Mouse (Mus musculus) CH12.LX (cell line): ENCODE results near the gene Mrps17. TPM values are rescaled to one million over a fixed set of nuclear protein-coding genes. Genes with fewer than 3 reads are reported as not detected.

Experiments
- DNase-seq: peaks from one replicate; pipeline ENCODE4 v3.0.0-alpha.2; 2013; ENCODE audit errors: extremely low read depth
- H3K27ac ChIP-seq: 2 replicates; pipeline ENCODE4 v1.5.1; 2012; ENCODE audit warnings: low read depth, mild to moderate bottlenecking, control low read depth, moderate library complexity; ENCODE audit not compliant: insufficient read depth
- H3K27me3 ChIP-seq: replicated peaks from 2 replicates; pipeline ENCODE3; 2012; ENCODE audit warnings: inconsistent platforms
- H3K36me3 ChIP-seq, 2 experiments: replicated peaks in 1 of 2; 2 replicates each; pipeline versions ENCODE3 to v1.6.1; 2012; ENCODE audit warnings: inconsistent platforms in 1 of 2, low read length in 1 of 2, mild to moderate bottlenecking in 1 of 2, mixed read lengths in 1 of 2, moderate library complexity in 1 of 2; ENCODE audit not compliant: control insufficient read depth in 1 of 2, insufficient read depth in 1 of 2
- H3K4me1 ChIP-seq, 2 experiments: 2 replicates each; pipeline ENCODE4 v1.6.1; 2012; ENCODE audit warnings: inconsistent platforms in 1 of 2, moderate library complexity in 1 of 2; ENCODE audit not compliant: insufficient read depth in 2 of 2, control insufficient read depth in 1 of 2
- H3K4me2 ChIP-seq: 2 replicates; pipeline ENCODE4 v1.6.1; 2012; ENCODE audit warnings: low read depth, mild to moderate bottlenecking, control low read depth; ENCODE audit not compliant: poor library complexity, insufficient read depth, severe bottlenecking
- H3K4me3 ChIP-seq, 3 experiments: fragments of 150-350 bp in 1 of 3; sonication (generic) in 1 of 3; replicated peaks in 1 of 3; 2 replicates each; pipeline versions ENCODE3 to v1.5.1; 2011 to 2012; ENCODE audit warnings: low read depth in 2 of 3, low read length in 2 of 3, mild to moderate bottlenecking in 2 of 3, moderate library complexity in 2 of 3, control low read depth in 1 of 3, improper control_type of control experiment in 1 of 3, inconsistent platforms in 1 of 3, mixed read lengths in 1 of 3; ENCODE audit not compliant: poor library complexity in 1 of 3
- H3K79me2 ChIP-seq: replicated peaks from 2 replicates; pipeline ENCODE4 v1.6.1; 2012; ENCODE audit warnings: mild to moderate bottlenecking, moderate library complexity; ENCODE audit not compliant: control insufficient read depth, poor library complexity, insufficient read depth, severe bottlenecking; ENCODE audit errors: extremely low read depth
- H3K9ac ChIP-seq: 2 replicates; pipeline ENCODE4 v1.6.1; 2012; ENCODE audit warnings: low read depth, mild to moderate bottlenecking, control low read depth, moderate library complexity; ENCODE audit not compliant: insufficient read depth
- H3K9me3 ChIP-seq: replicated peaks from 2 replicates; pipeline ENCODE3; 2012; ENCODE audit warnings: low read length, inconsistent platforms, mixed read lengths
- BHLHE40 ChIP-seq: IDR thresholded peaks from 2 replicates; pipeline ENCODE4 v1.6.1; 2011; ENCODE audit warnings: mild to moderate bottlenecking, low read depth, low read length, improper control_type of control experiment
- CHD1 ChIP-seq: IDR thresholded peaks from 2 replicates; pipeline ENCODE4 v1.6.1; 2012; ENCODE audit warnings: low read depth, low read length, improper control_type of control experiment, inconsistent platforms
- CHD2 ChIP-seq: IDR thresholded peaks from 2 replicates; pipeline ENCODE4 v1.6.1; 2011; ENCODE audit warnings: low read length, improper control_type of control experiment
- CTCF ChIP-seq, 2 experiments: IDR thresholded peaks in 1 of 2; conservative IDR thresholded peaks in 1 of 2; 2 replicates each; pipeline ENCODE4 v1.5.1; 2011 to 2012; ENCODE audit warnings: low read depth in 2 of 2, low read length in 2 of 2, improper control_type of control experiment in 1 of 2, inconsistent platforms in 1 of 2, mild to moderate bottlenecking in 1 of 2, moderate library complexity in 1 of 2
- ELF1 ChIP-seq: IDR thresholded peaks from 2 replicates; pipeline ENCODE4 v1.6.1; 2014; ENCODE audit warnings: low read depth, mild to moderate bottlenecking, inconsistent platforms, low read length, improper control_type of control experiment
- EP300 ChIP-seq: IDR thresholded peaks from 2 replicates; pipeline ENCODE4 v1.6.1; 2011; ENCODE audit warnings: low read length, improper control_type of control experiment
- ETS1 ChIP-seq: conservative IDR thresholded peaks from 2 replicates; pipeline ENCODE4 v1.6.1; 2012; ENCODE audit warnings: low read depth, mild to moderate bottlenecking, inconsistent platforms, low read length, improper control_type of control experiment, moderate library complexity
- GABPA ChIP-seq: IDR thresholded peaks from 2 replicates; pipeline ENCODE4 v1.6.1; 2012; ENCODE audit warnings: low read depth, low read length, improper control_type of control experiment, inconsistent platforms; ENCODE audit not compliant: insufficient replicate concordance
- HCFC1 ChIP-seq: IDR thresholded peaks from 2 replicates; pipeline ENCODE4 v1.6.1; 2012; ENCODE audit warnings: low read depth, mild to moderate bottlenecking, inconsistent platforms, low read length, improper control_type of control experiment
- IRF4 ChIP-seq: IDR thresholded peaks from 2 replicates; pipeline ENCODE4 v1.6.1; 2014; ENCODE audit warnings: low read depth, mild to moderate bottlenecking, inconsistent platforms, low read length, improper control_type of control experiment
- JUND ChIP-seq: conservative IDR thresholded peaks from 2 replicates; pipeline ENCODE4 v1.6.1; 2011; ENCODE audit warnings: low read depth, low read length, improper control_type of control experiment
- MAFK ChIP-seq: IDR thresholded peaks from 2 replicates; pipeline ENCODE4 v1.6.1; 2011; ENCODE audit warnings: low read length, improper control_type of control experiment; ENCODE audit not compliant: insufficient replicate concordance
- MAX ChIP-seq: IDR thresholded peaks from 2 replicates; pipeline ENCODE4 v1.6.1; 2011; ENCODE audit warnings: low read length, improper control_type of control experiment
- MAZ ChIP-seq: IDR thresholded peaks from 2 replicates; pipeline ENCODE4 v1.6.1; 2012; ENCODE audit warnings: low read depth, mild to moderate bottlenecking, inconsistent platforms, low read length, improper control_type of control experiment, moderate library complexity
- MXI1 ChIP-seq: IDR thresholded peaks from 2 replicates; pipeline ENCODE4 v1.6.1; 2011; ENCODE audit warnings: mild to moderate bottlenecking, low read depth, low read length, improper control_type of control experiment
- MYC ChIP-seq: IDR thresholded peaks from 2 replicates; pipeline ENCODE4 v1.6.1; 2011; ENCODE audit warnings: low read depth, mild to moderate bottlenecking, improper control_type of control experiment, low read length
- NELFE ChIP-seq: IDR thresholded peaks from 2 replicates; pipeline ENCODE4 v1.6.1; 2011; ENCODE audit warnings: low read depth, low read length, improper control_type of control experiment
- NRF1 ChIP-seq: IDR thresholded peaks from 2 replicates; pipeline ENCODE4 v1.6.1; 2014; ENCODE audit warnings: low read depth, mild to moderate bottlenecking, inconsistent platforms, low read length, improper control_type of control experiment, moderate library complexity
- PAX5 ChIP-seq: IDR thresholded peaks from 2 replicates; pipeline ENCODE4 v1.6.1; 2012; ENCODE audit warnings: low read length, inconsistent platforms, mixed read lengths
- RAD21 ChIP-seq: IDR thresholded peaks from 2 replicates; pipeline ENCODE4 v1.6.1; 2011; ENCODE audit warnings: low read depth, mild to moderate bottlenecking, low read length, improper control_type of control experiment, moderate library complexity
- SIN3A ChIP-seq: IDR thresholded peaks from 2 replicates; pipeline ENCODE4 v1.6.1; 2012; ENCODE audit warnings: low read length, improper control_type of control experiment, inconsistent platforms
- SMC3 ChIP-seq: IDR thresholded peaks from 2 replicates; pipeline ENCODE4 v1.6.1; 2011; ENCODE audit warnings: low read depth, low read length, improper control_type of control experiment
- TBP ChIP-seq: conservative IDR thresholded peaks from 2 replicates; pipeline ENCODE4 v1.6.1; 2011; ENCODE audit warnings: low read depth, low read length, improper control_type of control experiment
- TCF12 ChIP-seq: IDR thresholded peaks from 2 replicates; pipeline ENCODE4 v1.6.1; 2014; ENCODE audit warnings: low read depth, mild to moderate bottlenecking, inconsistent platforms, low read length, improper control_type of control experiment
- USF1 ChIP-seq: IDR thresholded peaks from 2 replicates; pipeline ENCODE4 v1.6.1; 2014; ENCODE audit warnings: low read depth, mild to moderate bottlenecking, inconsistent platforms, low read length, improper control_type of control experiment
- USF2 ChIP-seq: conservative IDR thresholded peaks from 2 replicates; pipeline ENCODE4 v1.6.1; 2011; ENCODE audit warnings: low read depth, low read length, improper control_type of control experiment
- ZC3H11A ChIP-seq: IDR thresholded peaks from 2 replicates; pipeline ENCODE4 v1.6.1; 2012; ENCODE audit warnings: low read depth, mild to moderate bottlenecking, inconsistent platforms, low read length, improper control_type of control experiment
- ZMIZ1 ChIP-seq: IDR thresholded peaks from 2 replicates; pipeline ENCODE4 v1.6.1; 2012; ENCODE audit warnings: low read depth, mild to moderate bottlenecking, inconsistent platforms, low read length, improper control_type of control experiment
- ZNF384 ChIP-seq: IDR thresholded peaks from 2 replicates; pipeline ENCODE4 v1.6.1; 2012; ENCODE audit warnings: low read depth, low read length, improper control_type of control experiment, inconsistent platforms
- dilution Hi-C: fragments of 300-500 bp; cut with MboI; formaldehyde crosslinking; loops from 2 replicates; pipeline ENCODE4 v1.14.3; 2020; ENCODE audit warnings: low sequenced_read_pairs; ENCODE audit not compliant: extremely low pct_unique_long_range_greater_than_20kb, extremely low pct_ligation_motif_present
- in situ Hi-C: fragments of 300-500 bp; cut with MboI; formaldehyde crosslinking; loops from 3 replicates; pipeline ENCODE4 v1.14.3; 2019; ENCODE audit warnings: low sequenced_read_pairs, low pct_ligation_motif_present, low pct_unique_long_range_greater_than_20kb, mixed read lengths
- polyA plus RNA-seq: library from polyadenylated mRNA; unstranded; fragments of >175 nt; gene quantifications from 2 replicates; pipeline ENCODE4 v1.2.1, GENCODE M21; 2012; ENCODE audit warnings: low read depth; ENCODE audit not compliant: insufficient read length
- total RNA-seq, 2 experiments: library from RNA; depleted of rRNA; stranded (reverse); fragments of 300-350 nt in 1 of 2; fragments of >200 nt in 1 of 2; gene quantifications; 2 replicates each; pipeline ENCODE4 v1.2.3; 2012 to 2014

Mrps17 gene
- total and polyA plus RNA-seq, 3 experiments: 119 to 156 (median 136) TPM

- Histone ChIP-seq H3K9me3 (no peaks in the 10 kb centered on the region), H3K4me2 (no peak overlapping the region), H3K79me2 (no peaks in the 10 kb centered on the region), H3K4me1 (no peaks in the 10 kb centered on the region), H3K36me3 (peaks cover 10 to 27% of the 10 kb centered on the region in 2 experiments), H3K27ac (no peak overlapping the region), H3K4me3 (no peak overlapping the region), H3K9ac (no peak overlapping the region), H3K27me3 (no peaks in the 10 kb centered on the region)
- dilution Hi-C loops: no loop called here
- in situ Hi-C loops: no loop called here
- peak; percentile 29 for DNase-seq
- TF ChIP-seq ETS1 (no peak), TCF12 (no peak), GABPA (no peak), ZMIZ1 (no peak), MAZ (no peak), EP300 (no peak), MAX (no peak), ZC3H11A (no peak), USF1 (no peak), NELFE (no peak), ELF1 (no peak), IRF4 (no peak), CTCF (conservative IDR thresholded peaks at IDR 0.05 in 1 of 2, IDR thresholded peaks at IDR 0.05 in 1 of 2; ENCODE audit: low read depth in 2 of 2, low read length in 2 of 2) (peak; percentile 67 to 74), BHLHE40 (no peak), CHD2 (no peak), SIN3A (no peak), MXI1 (no peak), HCFC1 (no peak), MYC (no peak), NRF1 (no peak), RAD21 (peak; percentile 53), SMC3 (peak; percentile 36)
Measured at GRCm38 (mm10) chr5:129740976-129741375, 25.7 kb downstream of the Mrps17 start.

DNA sequence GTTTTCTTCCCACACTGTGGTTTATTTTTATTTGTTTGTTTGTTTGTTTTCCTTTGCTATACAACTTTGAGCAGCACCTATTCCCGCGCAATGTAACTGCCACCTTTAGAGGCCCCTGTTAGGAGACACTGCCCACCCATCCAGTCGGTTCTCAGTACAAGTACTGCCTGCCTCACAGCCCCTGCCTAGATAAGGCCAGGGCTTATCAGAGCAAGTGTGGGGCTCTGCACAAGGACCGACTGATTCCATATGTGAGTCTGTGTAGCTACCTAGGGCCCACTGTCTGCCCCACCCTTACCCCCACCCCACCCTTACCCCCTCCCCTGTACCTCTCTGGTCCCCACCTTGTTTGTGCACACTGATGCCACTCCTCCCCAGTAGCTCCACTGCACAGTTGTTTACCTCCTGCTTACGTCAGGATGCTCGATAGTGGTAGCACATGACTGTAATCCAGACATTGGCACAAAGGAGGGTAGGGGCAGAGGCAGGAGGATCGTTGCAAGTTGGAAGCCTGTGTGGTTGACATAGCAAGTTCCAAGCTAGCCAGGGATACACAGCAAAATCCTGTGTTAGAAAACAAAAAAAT lies 27.7 kb downstream of the Mrps17 start:
- H3K4me1 ChIP-seq: no peaks in the 10 kb centered on the region
- in situ Hi-C loops (no loop called here), dilution Hi-C loops (no loop called here)
- H3K79me2 ChIP-seq: no peaks in the 10 kb centered on the region
- H3K36me3 ChIP-seq: peaks cover 21 to 37% of the 10 kb centered on the region in 2 experiments
- no peak overlapping the region for H3K4me3 ChIP-seq
- H3K27me3 ChIP-seq: no peaks in the 10 kb centered on the region
- H3K4me2 ChIP-seq: no peak overlapping the region
- no peak overlapping the region for H3K9ac ChIP-seq
- no peak overlapping the region for H3K27ac ChIP-seq
- no peak for DNase-seq
- H3K9me3 ChIP-seq: no peaks in the 10 kb centered on the region
- TF ChIP-seq USF2 (no peak), CHD2 (no peak), MAFK (no peak), PAX5 (no peak), ZNF384 (no peak), CHD1 (no peak), JUND (no peak), HCFC1 (no peak), TBP (no peak), BHLHE40 (no peak), IRF4 (no peak), EP300 (no peak), NRF1 (no peak), MAX (no peak), MYC (no peak)
